Mouse (Mus musculus) G1E (cell line): ENCODE measurements around the gene Guk1. TPM values are rescaled to one million over a fixed set of nuclear protein-coding genes. Genes with fewer than 3 reads are reported as not detected.

Experiments
- ATAC-seq: 2 replicates; pipeline ENCODE4 v1.8.0; 2016; ENCODE audit warnings: mild to moderate bottlenecking; ENCODE audit not compliant: insufficient number of reproducible peaks, poor library complexity, low FRiP score, severe bottlenecking; ENCODE audit errors: extremely low read depth
- DNase-seq: peaks from one replicate; pipeline ENCODE4 v3.0.0; 2012; ENCODE audit warnings: low spot score
- H3K27me3 ChIP-seq: 2 replicates; pipeline ENCODE4 v1.6.1; 2012; ENCODE audit warnings: mild to moderate bottlenecking, low read length, inconsistent platforms; ENCODE audit not compliant: insufficient read depth
- H3K36me3 ChIP-seq: replicated peaks from 2 replicates; pipeline ENCODE3; 2012; ENCODE audit warnings: mild to moderate bottlenecking, inconsistent platforms
- H3K4me1 ChIP-seq: 2 replicates; pipeline ENCODE4 v1.6.1; 2012; ENCODE audit warnings: low read depth, low read length, inconsistent platforms, mixed read lengths; ENCODE audit not compliant: insufficient read depth
- H3K4me3 ChIP-seq: 2 replicates; pipeline ENCODE4 v1.5.1; 2012; ENCODE audit warnings: low read depth, mild to moderate bottlenecking, inconsistent platforms, low read length, moderate library complexity, mixed read lengths
- H3K9me3 ChIP-seq: replicated peaks from 2 replicates; pipeline ENCODE4 v1.6.1; 2012; ENCODE audit warnings: inconsistent platforms
- CTCF ChIP-seq: IDR thresholded peaks from 2 replicates; pipeline ENCODE4 v1.5.1; 2012; ENCODE audit warnings: low read depth, low read length, inconsistent platforms, mixed read lengths
- GATA1 ChIP-seq: IDR thresholded peaks from 2 replicates; pipeline ENCODE4 v1.6.1; 2012; ENCODE audit warnings: borderline replicate concordance, low read length, inconsistent platforms, mixed read lengths
- GATA2 ChIP-seq: IDR thresholded peaks from 2 replicates; pipeline ENCODE4 v1.6.1; 2012; ENCODE audit warnings: low read depth, low read length, inconsistent platforms, borderline replicate concordance
- POLR2AphosphoS5 ChIP-seq: IDR thresholded peaks from 2 replicates; pipeline ENCODE4 v1.6.1; 2012; ENCODE audit warnings: low read depth, low read length, inconsistent platforms; ENCODE audit not compliant: insufficient replicate concordance
- TAL1 ChIP-seq: conservative IDR thresholded peaks from 2 replicates; pipeline ENCODE4 v1.6.1; 2012; ENCODE audit warnings: low read depth, low read length, inconsistent platforms, mixed read lengths
- polyA plus RNA-seq: library from polyadenylated mRNA; stranded (reverse); fragments of >175 nt; gene quantifications from 2 replicates; pipeline ENCODE4 v1.2.3, GENCODE M21; 2012
- total RNA-seq, 2 experiments: library from RNA; stranded (forward) in 1 of 2; stranded (reverse) in 1 of 2; fragments of 200-1000 nt in 1 of 2; fragments of >200 nt in 1 of 2; fragmentation: Nextera tagmentation in 1 of 2; gene quantifications; 2 replicates each; pipeline ENCODE4 v1.2.3; 2014 to 2017

The Guk1 gene
- total and polyA plus RNA-seq, 3 experiments: 16.8 to 38.2 (median 35.2) TPM

DNA sequence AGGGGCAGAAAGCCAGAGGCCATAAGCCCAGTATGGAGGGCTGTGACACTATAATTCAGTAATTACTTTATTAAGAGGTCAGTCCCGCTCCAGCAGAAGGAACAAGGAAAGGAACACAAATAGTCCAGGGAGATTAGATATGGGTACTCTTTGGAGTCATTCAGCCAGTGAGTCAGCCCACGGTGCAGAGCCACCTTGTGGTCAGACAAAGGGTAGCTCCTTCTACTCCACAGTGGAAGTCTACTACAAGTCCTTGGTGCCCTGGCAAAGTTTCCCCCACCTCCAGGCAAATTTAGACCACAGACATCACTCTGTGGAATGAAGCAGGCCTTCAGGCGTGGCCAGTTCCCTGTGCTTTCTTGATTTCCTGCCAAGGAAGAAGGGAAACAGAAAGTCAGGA lies 8.2 kb downstream of the Guk1 start:
- Histone ChIP-seq H3K9me3 (no peaks in the 10 kb centered on the region), H3K27me3 (peaks cover 2% of the 10 kb centered on the region; the same call in 1 of the 2 replicates), H3K36me3 (peaks cover 73% of the 10 kb centered on the region), H3K4me1 (peaks cover 30% of the 10 kb centered on the region), H3K4me3 (no peak overlapping the region)
- TF ChIP-seq GATA2: no peak
- TF ChIP-seq GATA1: no peak
- TF ChIP-seq TAL1: no peak
- TF ChIP-seq CTCF: peak; percentile 59
- TF ChIP-seq POLR2AphosphoS5: no peak
- ATAC-seq (peak; percentile 40; the same call in 1 of the 2 replicates), DNase-seq (peak; percentile 51)

DNA sequence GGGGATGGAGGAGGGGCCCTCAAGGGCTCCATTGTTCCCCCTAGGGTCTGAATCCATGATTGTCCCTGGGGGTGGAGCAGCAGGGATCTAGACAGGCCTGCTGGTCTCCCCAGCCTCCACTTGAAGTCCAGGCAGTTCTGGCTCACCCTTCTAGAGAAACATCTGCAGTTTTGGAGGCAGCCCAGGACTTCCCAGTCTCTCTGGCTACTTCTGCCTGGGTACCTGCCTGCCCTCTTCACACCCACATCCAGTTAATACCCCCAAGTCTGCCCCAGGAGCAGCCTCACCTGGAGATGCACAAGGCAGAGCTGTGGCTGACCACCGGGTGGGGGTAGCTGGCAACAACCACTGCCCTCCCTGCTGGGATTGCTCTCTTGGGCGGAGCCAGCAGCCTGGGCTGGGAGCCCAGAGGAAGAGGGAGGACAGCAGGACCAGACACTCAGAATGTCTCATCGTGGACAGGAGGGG lies 9.1 kb downstream of the Guk1 start, which contains the start of gene Gjc2:
Gjc2 (minus strand) TSS at position 350 of the 468 bp plus-strand sequence.
- no peak for ATAC-seq
- H3K9me3 ChIP-seq: no peaks in the 10 kb centered on the region
- no peak for TF ChIP-seq CTCF
- TF ChIP-seq GATA1: no peak
- no peak for TF ChIP-seq TAL1
- TF ChIP-seq GATA2: no peak
- TF ChIP-seq POLR2AphosphoS5: no peak
- H3K4me1 ChIP-seq: peaks cover 25% of the 10 kb centered on the region; the same call in 1 of the 2 replicates
- DNase-seq: no peak
- H3K27me3 ChIP-seq: peaks cover 3% of the 10 kb centered on the region
- peaks cover 64% of the 10 kb centered on the region for H3K36me3 ChIP-seq
- H3K4me3 ChIP-seq: no peak within 1 kb of the TSS

DNA sequence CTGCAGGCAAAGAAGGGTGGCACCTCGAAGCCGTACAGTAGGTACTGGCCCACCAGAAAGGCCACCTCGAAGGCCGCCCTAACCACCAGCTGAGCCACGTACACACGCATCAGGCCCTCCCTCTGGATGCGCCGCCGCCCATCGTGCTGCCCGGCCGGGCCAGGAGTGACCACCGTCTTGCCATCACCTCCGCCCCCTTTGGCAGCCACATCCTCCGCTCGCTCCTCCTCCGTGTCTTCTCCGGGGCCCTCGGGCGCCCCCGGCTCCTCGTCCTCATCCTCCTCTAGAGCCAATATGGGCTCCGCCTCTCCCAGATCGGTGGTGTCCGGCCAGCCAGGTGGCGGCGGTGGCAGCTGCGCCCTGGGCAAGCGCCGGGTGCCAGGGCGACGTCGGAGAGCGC lies 15.1 kb downstream of the Guk1 start:
- peaks cover 15% of the 10 kb centered on the region for H3K4me1 ChIP-seq
- no peak overlapping the region for H3K4me3 ChIP-seq
- no peak for ATAC-seq

DNA sequence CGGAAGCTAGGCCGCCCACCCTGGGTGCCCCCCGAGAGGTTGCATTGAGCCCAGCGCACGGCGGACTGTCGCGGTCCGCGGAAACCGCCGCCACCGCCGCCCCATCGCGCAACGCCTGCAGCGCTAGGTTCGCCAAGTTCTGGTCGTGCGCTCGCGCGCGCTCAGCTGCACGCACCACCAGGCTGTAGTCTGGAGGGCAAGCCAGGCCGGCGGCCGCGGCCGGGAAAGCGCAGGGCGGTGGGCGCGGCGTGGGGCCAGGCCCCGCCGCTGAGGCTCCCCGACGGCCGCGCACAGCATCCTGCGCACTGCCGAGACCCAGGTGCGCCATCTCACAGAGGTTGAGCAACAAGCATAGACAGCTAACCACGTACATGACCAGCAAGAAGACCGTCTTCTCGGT lies 15.5 kb downstream of the Guk1 start:
- ATAC-seq: no peak
- no peak overlapping the region for H3K4me3 ChIP-seq
- peaks cover 7% of the 10 kb centered on the region for H3K9me3 ChIP-seq
- DNase-seq: no peak
- H3K4me1 ChIP-seq: peaks cover 15% of the 10 kb centered on the region
- TF ChIP-seq CTCF: no peak
- TF ChIP-seq GATA1: no peak
- no peak for TF ChIP-seq POLR2AphosphoS5
- TF ChIP-seq TAL1: no peak
- TF ChIP-seq GATA2: no peak
- no peaks in the 10 kb centered on the region for H3K36me3 ChIP-seq
- H3K27me3 ChIP-seq: peaks cover 20% of the 10 kb centered on the region

More for the DNA sequence above, 15.1 kb downstream of the Guk1 start:
- no peak for DNase-seq
- Histone ChIP-seq H3K9me3 (peaks cover 7% of the 10 kb centered on the region), H3K27me3 (peaks cover 20% of the 10 kb centered on the region), H3K36me3 (peaks cover 4% of the 10 kb centered on the region)
- TF ChIP-seq POLR2AphosphoS5 (no peak), GATA2 (no peak), CTCF (no peak), TAL1 (no peak), GATA1 (no peak)

DNA sequence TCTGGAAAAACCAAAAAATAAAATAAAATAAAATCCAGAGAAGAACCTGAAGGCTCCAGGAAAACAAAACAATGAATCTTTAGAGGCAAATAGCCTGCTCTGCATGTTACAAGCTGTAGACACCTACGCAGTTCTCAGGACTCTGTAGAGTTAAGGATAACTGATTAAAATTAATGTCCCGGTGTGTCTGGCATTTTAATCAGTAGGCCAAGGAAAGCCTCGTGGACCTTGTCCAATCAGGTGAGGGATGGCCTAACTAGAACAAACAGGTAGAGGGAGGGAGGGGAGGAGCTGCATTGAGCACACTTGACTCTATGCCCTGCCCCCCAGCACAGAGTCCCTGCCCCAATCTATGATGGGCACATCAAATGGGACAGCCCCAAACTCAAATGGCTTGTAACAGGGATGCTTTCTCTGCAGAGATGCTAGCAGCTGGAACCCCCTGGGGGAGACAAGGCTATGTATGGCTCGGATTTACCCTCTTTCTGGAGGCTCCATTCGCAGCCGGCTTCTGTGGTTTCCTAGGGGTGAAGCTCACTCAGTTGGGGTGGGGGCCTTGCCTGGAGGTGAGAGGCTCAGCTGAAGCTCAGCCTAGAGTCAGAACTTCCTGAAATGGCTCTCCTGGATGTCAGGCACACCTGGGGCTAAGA lies 17.7 kb downstream of the Guk1 start:
- no peaks in the 10 kb centered on the region for H3K36me3 ChIP-seq
- ATAC-seq (no peak), DNase-seq (no peak)
- TF ChIP-seq TAL1: no peak
- TF ChIP-seq GATA2: no peak
- no peak for TF ChIP-seq POLR2AphosphoS5
- TF ChIP-seq GATA1: no peak
- TF ChIP-seq CTCF: no peak
- peaks cover 7% of the 10 kb centered on the region for H3K9me3 ChIP-seq
- no peak overlapping the region for H3K4me3 ChIP-seq
- H3K4me1 ChIP-seq: peaks cover 15% of the 10 kb centered on the region
- H3K27me3 ChIP-seq: peaks cover 18% of the 10 kb centered on the region

DNA sequence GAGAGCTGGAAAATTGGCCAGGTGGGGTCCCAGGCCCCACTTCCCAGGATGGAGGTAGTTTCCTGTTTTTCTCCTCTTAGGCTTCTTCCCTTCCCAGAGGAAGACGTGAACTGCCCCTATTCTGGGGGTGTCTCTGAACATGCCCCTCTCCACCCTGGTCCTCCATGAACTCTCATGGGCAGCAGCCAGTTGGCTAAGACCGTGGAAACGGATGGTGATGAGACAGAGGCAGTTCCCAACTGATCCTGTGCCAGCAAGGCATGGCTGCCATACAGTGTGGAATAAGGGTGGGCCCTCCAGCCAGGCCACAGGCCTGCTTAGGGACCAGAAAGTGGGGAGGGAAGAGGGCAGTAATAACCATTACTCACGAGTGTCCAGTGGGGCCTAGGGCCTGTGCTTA lies 21.5 kb downstream of the Guk1 start:
- no peak for TF ChIP-seq POLR2AphosphoS5
- TF ChIP-seq GATA1: no peak
- no peak for TF ChIP-seq CTCF
- TF ChIP-seq TAL1: no peak
- TF ChIP-seq GATA2: no peak
- no peak overlapping the region for H3K4me3 ChIP-seq
- peaks cover 40% of the 10 kb centered on the region for H3K4me1 ChIP-seq
- H3K9me3 ChIP-seq: no peaks in the 10 kb centered on the region
- ATAC-seq (no peak), DNase-seq (no peak)
- no peaks in the 10 kb centered on the region for H3K36me3 ChIP-seq
- H3K27me3 ChIP-seq: peaks cover 5% of the 10 kb centered on the region; the same call in 1 of the 2 replicates
